Mouse (Mus musculus) midbrain, postnatal 0 days (tissue): ENCODE measurements around the gene Heg1. TPM values are rescaled to one million over a fixed set of nuclear protein-coding genes. Genes with fewer than 3 reads are reported as not detected.

Source experiments
- ATAC-seq: fragments of 200-750 bp; cut with Nextera tagmentation; 2 replicates; pipeline ENCODE4 v1.8.0; 2017; ENCODE audit warnings: moderate number of reproducible peaks, mild to moderate bottlenecking, moderate TSS enrichment, moderate library complexity; ENCODE audit not compliant: low FRiP score
- DNase-seq: peaks from one replicate; pipeline ENCODE4 v3.0.0-alpha.2; 2015; ENCODE audit warnings: low spot score
- H3K27ac ChIP-seq: fragments of 300-500 bp; sonication (generic); 2 replicates; pipeline ENCODE4 v1.5.1; 2014; ENCODE audit warnings: low read depth, mild to moderate bottlenecking, low read length, mixed read lengths
- H3K27me3 ChIP-seq: fragments of 300-500 bp; sonication (generic); 2 replicates; pipeline ENCODE4 v1.6.1; 2014; ENCODE audit warnings: low read length, control low read depth, mixed read lengths; ENCODE audit not compliant: insufficient read depth
- H3K36me3 ChIP-seq: fragments of 300-500 bp; sonication (generic); 2 replicates; pipeline ENCODE4 v1.6.1; 2014; ENCODE audit warnings: low read length, control low read depth, mixed read lengths; ENCODE audit not compliant: insufficient read depth
- H3K4me1 ChIP-seq: fragments of 300-500 bp; sonication (generic); 2 replicates; pipeline ENCODE4 v1.6.1; 2014; ENCODE audit warnings: mild to moderate bottlenecking, control low read depth, antibody characterized with exemption, low read length, mixed read lengths; ENCODE audit not compliant: insufficient read depth
- H3K4me2 ChIP-seq: fragments of 300-500 bp; sonication (generic); 2 replicates; pipeline ENCODE4 v1.6.1; 2014; ENCODE audit warnings: low read depth, mild to moderate bottlenecking, low read length, mixed read lengths; ENCODE audit not compliant: poor library complexity, severe bottlenecking
- H3K4me3 ChIP-seq: fragments of 300-500 bp; sonication (generic); 2 replicates; pipeline ENCODE4 v1.5.1; 2014; ENCODE audit warnings: low read depth, mild to moderate bottlenecking, low read length, moderate library complexity
- H3K9ac ChIP-seq: fragments of 300-500 bp; sonication (generic); replicated peaks from 2 replicates; pipeline ENCODE4 v1.6.1; 2014; ENCODE audit warnings: mild to moderate bottlenecking, low read length, moderate library complexity, mixed read lengths; ENCODE audit not compliant: poor library complexity, severe bottlenecking
- H3K9me3 ChIP-seq: fragments of 300-500 bp; sonication (generic); 2 replicates; pipeline ENCODE4 v1.6.1; 2016; ENCODE audit warnings: low read length, control low read depth
- CTCF ChIP-seq: IDR thresholded peaks from 2 replicates; pipeline ENCODE4 v1.5.1; 2016; ENCODE audit warnings: antibody characterized with exemption, mild to moderate bottlenecking
- WGBS: fragments of 180-500 bp; shearing (Covaris S2); extraction: QIAGEN DNeasy Blood & Tissue Kit; methylation state at CpG from one replicate; pipeline ENCODE4 v1.1.7; 2014; 5-methylcytosine and 5-hydroxymethylcytosine counted together
- polyA plus RNA-seq: library from polyadenylated mRNA; unstranded; fragments of >200 nt; fragmentation: Nextera tagmentation; extraction: Ambion mirVana; gene quantifications from 2 replicates; pipeline ENCODE4 v1.2.1, GENCODE M21; 2015
- total RNA-seq: library from RNA; depleted of rRNA; stranded (reverse); fragments of >200 nt; gene quantifications from 2 replicates; pipeline ENCODE4 v1.2.3, GENCODE M21; 2014

Heg1 gene
- total and polyA plus RNA-seq, 2 experiments from 2014 or later, result 7.2 to 19.5 TPM

GRCm38 (mm10) chr16:33735791-33736190, 51.6 kb downstream of the Heg1 start:
- Histone ChIP-seq H3K36me3 (no peaks in the 10 kb centered on the region), H3K27ac (no peak overlapping the region), H3K4me1 (no peaks in the 10 kb centered on the region; the same call in 1 of the 2 replicates), H3K4me3 (no peak overlapping the region), H3K9me3 (no peaks in the 10 kb centered on the region), H3K4me2 (no peak overlapping the region), H3K27me3 (no peaks in the 10 kb centered on the region), H3K9ac (no peak overlapping the region)
- DNase-seq, result peak; percentile 61
- 50% methylated on average over 5 of the region's 5 CpGs for WGBS
- ATAC-seq, result no peak
- no peak for TF ChIP-seq CTCF

- ATAC-seq (no peak), DNase-seq (no peak)
- no peak overlapping the region for H3K9ac ChIP-seq
- peaks cover 3% of the 10 kb centered on the region; the same call in 1 of the 2 replicates for H3K4me1 ChIP-seq
- TF ChIP-seq CTCF, result no peak
- no peak overlapping the region for H3K4me3 ChIP-seq
- WGBS, result 82% methylated on average over 6 of the region's 6 CpGs
- no peaks in the 10 kb centered on the region for H3K9me3 ChIP-seq
- no peaks in the 10 kb centered on the region for H3K36me3 ChIP-seq
- H3K27me3 ChIP-seq, result no peaks in the 10 kb centered on the region
- H3K27ac ChIP-seq, result no peak overlapping the region
- H3K4me2 ChIP-seq, result no peak overlapping the region
Measured at GRCm38 (mm10) chr16:33736746-33737145, 52.6 kb downstream of the Heg1 start.

GRCm38 (mm10) chr16:33738949-33739719, 55.0 kb downstream of the Heg1 start:
- Histone ChIP-seq H3K27me3 (no peaks in the 10 kb centered on the region), H3K27ac (no peak overlapping the region), H3K9me3 (no peaks in the 10 kb centered on the region), H3K4me2 (no peak overlapping the region), H3K36me3 (no peaks in the 10 kb centered on the region), H3K4me1 (peaks cover 3% of the 10 kb centered on the region; the same call in 1 of the 2 replicates), H3K9ac (no peak overlapping the region), H3K4me3 (no peak overlapping the region)
- DNase-seq, result no peak
- WGBS, result 89% methylated on average over 7 of the region's 7 CpGs
- no peak for TF ChIP-seq CTCF
- ATAC-seq, result no peak

- WGBS, result 48% methylated on average over 3 of the region's 3 CpGs
- Histone ChIP-seq H3K4me3 (no peak overlapping the region), H3K27me3 (no peaks in the 10 kb centered on the region), H3K9ac (no peak overlapping the region), H3K4me1 (0 out of 2 replicates have a peak, but pooled peaks cover 3% of the 10 kb centered on the region), H3K9me3 (no peaks in the 10 kb centered on the region), H3K36me3 (no peaks in the 10 kb centered on the region), H3K4me2 (no peak overlapping the region), H3K27ac (no peak overlapping the region)
- peak; percentile 86 for TF ChIP-seq CTCF
- DNase-seq (peak; percentile 91), ATAC-seq (peak; percentile 79)
Measured at GRCm38 (mm10) chr16:33739802-33740201, 55.6 kb downstream of the Heg1 start.

GRCm38 (mm10) chr16:33740416-33740815, 56.2 kb downstream of the Heg1 start:
- Histone ChIP-seq H3K4me2 (no peak overlapping the region), H3K27me3 (no peaks in the 10 kb centered on the region), H3K4me1 (0 out of 2 replicates have a peak, but pooled peaks cover 3% of the 10 kb centered on the region), H3K36me3 (no peaks in the 10 kb centered on the region), H3K4me3 (no peak overlapping the region), H3K27ac (no peak overlapping the region), H3K9ac (no peak overlapping the region), H3K9me3 (no peaks in the 10 kb centered on the region)
- TF ChIP-seq CTCF, result no peak
- 43% methylated on average over 6 of the region's 6 CpGs for WGBS
- DNase-seq (no peak), ATAC-seq (no peak)

GRCm38 (mm10) chr16:33741795-33742194, 57.6 kb downstream of the Heg1 start:
- Histone ChIP-seq H3K4me2 (no peak overlapping the region), H3K9ac (no peak overlapping the region), H3K9me3 (no peaks in the 10 kb centered on the region), H3K27me3 (no peaks in the 10 kb centered on the region), H3K27ac (no peak overlapping the region), H3K36me3 (no peaks in the 10 kb centered on the region), H3K4me1 (0 out of 2 replicates have a peak, but pooled peaks cover 3% of the 10 kb centered on the region), H3K4me3 (no peak overlapping the region)
- DNase-seq (no peak), ATAC-seq (no peak)
- no peak for TF ChIP-seq CTCF
- 50% methylated on average over 5 of the region's 5 CpGs for WGBS
